Mouse (Mus musculus): ENCODE results near the gene P2ry12. TPM values are rescaled to one million over a fixed set of nuclear protein-coding genes. Genes with fewer than 3 reads are reported as not detected.

The P2ry12 gene
- polyA plus RNA-seq, 1 experiment from 2014 or later: 1.0 TPM

DNA sequence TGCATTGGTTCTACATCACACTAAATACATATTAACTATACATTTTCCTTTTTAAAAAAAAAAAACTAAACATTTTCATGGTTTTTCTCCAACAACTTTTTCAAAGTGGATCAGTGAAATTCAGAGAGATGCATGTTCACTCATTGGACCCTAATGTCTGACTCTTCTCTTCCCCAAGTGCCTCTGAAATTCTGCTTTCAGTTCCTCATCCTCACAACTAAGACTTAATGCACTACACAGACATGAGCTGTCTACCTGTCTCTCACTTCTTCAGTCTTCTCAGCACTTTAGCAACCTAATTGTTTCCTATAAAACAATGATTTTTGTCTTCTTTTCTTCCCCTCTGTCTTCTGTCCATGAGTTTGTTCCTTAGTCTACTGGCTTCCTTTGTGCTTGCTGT, 37.3 kb downstream of the P2ry12 start:
- Histone ChIP-seq H3K27ac (ENCODE audit: low read depth, low read length) (no peak overlapping the region), H3K4me3 (ENCODE audit: low read depth, low read length) (no peak overlapping the region), H3K9me3 (replicated peaks; ENCODE audit: control insufficient read depth, low read length) (no peaks in the 10 kb centered on the region), H3K36me3 (ENCODE audit: control insufficient read depth, insufficient read depth, low read length) (no peaks in the 10 kb centered on the region), H3K27me3 (ENCODE audit: control insufficient read depth, insufficient read depth, low read length) (no peaks in the 10 kb centered on the region), H3K4me1 (ENCODE audit: control insufficient read depth, insufficient read depth, low read length) (peaks cover 9% of the 10 kb centered on the region), H3K4me2 (no peak overlapping the region), H3K9ac (ENCODE audit: low read depth, low read length) (no peak overlapping the region)
- ATAC-seq (replicated peaks; ENCODE audit: insufficient number of reproducible peaks, low FRiP score, low TSS enrichment): no peak

DNA sequence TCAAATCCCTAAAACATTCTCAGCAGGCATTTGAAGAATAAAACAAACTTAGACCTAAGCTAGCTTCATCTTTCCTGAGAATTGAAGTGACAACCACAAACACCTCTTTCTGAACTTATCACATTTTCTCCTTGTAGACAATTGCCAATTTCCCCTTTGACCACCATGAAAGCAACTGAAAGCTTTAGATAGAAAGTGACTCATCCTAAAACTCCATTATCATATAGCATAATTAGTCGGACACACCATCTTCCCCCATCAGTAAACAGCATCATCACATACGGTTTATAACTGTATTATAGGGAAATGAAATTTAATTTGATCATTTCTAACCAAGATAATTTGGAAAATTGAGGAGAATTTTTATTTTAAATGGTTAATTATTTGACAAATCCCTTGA, 40.4 kb downstream of the P2ry12 start:
- no peak overlapping the region for H3K4me3 ChIP-seq (ENCODE audit: low read depth, low read length)
- no peaks in the 10 kb centered on the region for H3K4me1 ChIP-seq (ENCODE audit: control insufficient read depth, insufficient read depth, low read length)
- ATAC-seq (replicated peaks; ENCODE audit: insufficient number of reproducible peaks, low FRiP score, low TSS enrichment): no peak
- no peak overlapping the region for H3K9ac ChIP-seq (ENCODE audit: low read depth, low read length)
- no peaks in the 10 kb centered on the region for H3K9me3 ChIP-seq (replicated peaks; ENCODE audit: control insufficient read depth, low read length)
- no peaks in the 10 kb centered on the region for H3K36me3 ChIP-seq (ENCODE audit: control insufficient read depth, insufficient read depth, low read length)
- WGBS (ENCODE audit: insufficient replicate concordance): 90% methylated on average over 2 of the region's 2 CpGs
- H3K4me2 ChIP-seq: no peak overlapping the region
- H3K27me3 ChIP-seq (ENCODE audit: control insufficient read depth, insufficient read depth, low read length): no peaks in the 10 kb centered on the region
- no peak overlapping the region for H3K27ac ChIP-seq (ENCODE audit: low read depth, low read length)

DNA sequence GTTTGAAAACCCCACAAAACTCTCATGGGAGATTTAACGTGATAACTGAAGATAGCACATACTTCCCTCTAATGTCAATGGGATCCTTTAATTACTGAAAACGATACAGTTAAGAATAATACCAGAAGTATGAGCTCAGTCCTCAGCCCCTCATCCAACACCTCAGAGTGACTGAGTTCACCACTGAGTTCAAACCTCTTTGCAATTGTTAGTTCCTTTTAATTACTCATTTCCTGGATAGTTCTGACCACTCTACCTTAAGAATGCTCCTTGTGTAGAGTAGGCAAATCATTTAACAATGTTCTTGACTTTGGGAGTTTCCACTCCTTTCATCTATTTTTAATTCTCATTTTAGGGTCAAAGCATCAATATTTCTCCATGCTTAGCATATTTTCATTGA, 43.3 kb downstream of the P2ry12 start:
- H3K4me3 ChIP-seq (ENCODE audit: low read depth, low read length): no peak overlapping the region
- H3K9me3 ChIP-seq (replicated peaks; ENCODE audit: control insufficient read depth, low read length): no peaks in the 10 kb centered on the region
- no peak overlapping the region for H3K27ac ChIP-seq (ENCODE audit: low read depth, low read length)
- H3K4me1 ChIP-seq (ENCODE audit: control insufficient read depth, insufficient read depth, low read length): no peaks in the 10 kb centered on the region
- H3K4me2 ChIP-seq: no peak overlapping the region
- WGBS (ENCODE audit: insufficient replicate concordance): 80% methylated on average over 2 of the region's 2 CpGs
- H3K27me3 ChIP-seq (ENCODE audit: control insufficient read depth, insufficient read depth, low read length): no peaks in the 10 kb centered on the region
- ATAC-seq (replicated peaks; ENCODE audit: insufficient number of reproducible peaks, low FRiP score, low TSS enrichment): no peak
- no peak overlapping the region for H3K9ac ChIP-seq (ENCODE audit: low read depth, low read length)
- H3K36me3 ChIP-seq (ENCODE audit: control insufficient read depth, insufficient read depth, low read length): no peaks in the 10 kb centered on the region

DNA sequence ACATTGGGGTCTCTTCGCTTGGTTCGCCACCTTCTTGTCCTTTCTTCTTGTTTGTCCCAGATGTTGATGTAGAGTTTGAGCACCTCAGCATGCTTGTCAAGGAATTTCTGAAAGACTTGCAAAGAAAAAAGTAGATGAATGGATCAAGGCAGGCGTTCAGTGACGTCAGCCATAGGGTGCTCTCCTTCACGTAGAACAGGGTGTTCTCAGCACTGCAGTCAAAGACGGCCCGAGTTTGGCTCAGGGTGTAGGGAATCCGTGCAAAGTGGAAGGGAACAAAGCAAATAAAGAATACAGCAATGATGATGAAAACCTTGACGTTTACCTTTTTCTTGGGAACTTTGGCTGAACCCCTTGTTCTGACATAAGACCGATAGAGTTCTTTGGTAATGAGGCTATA, 45.5 kb downstream of the P2ry12 start:
- H3K27ac ChIP-seq (ENCODE audit: low read depth, low read length): no peak overlapping the region
- H3K4me1 ChIP-seq (ENCODE audit: control insufficient read depth, insufficient read depth, low read length): no peaks in the 10 kb centered on the region
- no peaks in the 10 kb centered on the region for H3K36me3 ChIP-seq (ENCODE audit: control insufficient read depth, insufficient read depth, low read length)
- no peak overlapping the region for H3K9ac ChIP-seq (ENCODE audit: low read depth, low read length)
- H3K27me3 ChIP-seq (ENCODE audit: control insufficient read depth, insufficient read depth, low read length): no peaks in the 10 kb centered on the region
- no peak for ATAC-seq (replicated peaks; ENCODE audit: insufficient number of reproducible peaks, low FRiP score, low TSS enrichment)
- no peak overlapping the region for H3K4me2 ChIP-seq
- 90% methylated on average over 10 of the region's 10 CpGs for WGBS (ENCODE audit: insufficient replicate concordance)
- H3K9me3 ChIP-seq (replicated peaks; ENCODE audit: control insufficient read depth, low read length): no peaks in the 10 kb centered on the region
- no peak overlapping the region for H3K4me3 ChIP-seq (ENCODE audit: low read depth, low read length)

DNA sequence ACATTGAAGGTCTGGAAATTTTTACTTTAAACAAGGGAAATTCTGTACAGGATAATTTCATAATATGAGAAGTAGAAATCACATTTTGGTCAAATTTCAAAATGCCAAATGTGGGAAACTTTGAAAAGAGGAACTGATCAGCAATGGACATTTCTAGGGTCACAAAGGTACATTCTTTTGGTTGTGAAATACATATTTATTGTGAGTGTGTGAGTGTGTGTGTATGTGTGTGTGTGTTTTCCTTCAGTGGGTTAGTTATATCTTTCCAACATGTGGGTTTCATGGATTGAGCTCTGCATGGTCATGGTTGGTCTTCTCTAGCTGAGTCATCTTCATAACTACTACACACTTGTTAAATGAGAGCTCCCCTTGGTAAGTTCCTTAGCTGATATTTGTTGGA, 50.3 kb downstream of the P2ry12 start:
- Histone ChIP-seq H3K36me3 (ENCODE audit: control insufficient read depth, insufficient read depth, low read length) (no peaks in the 10 kb centered on the region), H3K9ac (ENCODE audit: low read depth, low read length) (no peak overlapping the region), H3K4me1 (ENCODE audit: control insufficient read depth, insufficient read depth, low read length) (no peaks in the 10 kb centered on the region), H3K4me3 (ENCODE audit: low read depth, low read length) (no peak overlapping the region), H3K27me3 (ENCODE audit: control insufficient read depth, insufficient read depth, low read length) (no peaks in the 10 kb centered on the region), H3K27ac (ENCODE audit: low read depth, low read length) (no peak overlapping the region), H3K4me2 (no peak overlapping the region), H3K9me3 (replicated peaks; ENCODE audit: control insufficient read depth, low read length) (no peaks in the 10 kb centered on the region)
- no peak for ATAC-seq (replicated peaks; ENCODE audit: insufficient number of reproducible peaks, low FRiP score, low TSS enrichment)

DNA sequence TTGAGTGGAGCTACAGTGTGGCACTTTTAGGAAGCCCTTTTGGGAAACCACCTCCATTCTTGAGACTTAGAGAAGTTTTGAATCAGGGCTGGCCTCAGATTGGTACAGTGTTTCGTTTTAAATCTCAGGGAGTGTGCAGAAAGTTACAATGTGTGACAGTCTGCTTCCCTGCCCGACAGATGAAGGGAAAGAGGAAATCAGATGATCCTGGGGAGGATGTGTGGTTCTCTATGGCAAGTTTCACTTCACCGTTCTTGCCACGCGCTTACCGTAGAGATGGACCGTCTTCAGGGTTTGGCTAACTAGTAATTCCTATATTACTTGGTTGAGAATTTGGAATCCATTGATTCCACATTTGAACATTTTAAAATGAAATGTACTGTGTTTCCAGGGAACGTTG, 50.9 kb downstream of the P2ry12 start:
- WGBS (ENCODE audit: insufficient replicate concordance): 87% methylated on average over 8 of the region's 8 CpGs
- no peak for ATAC-seq (replicated peaks; ENCODE audit: insufficient number of reproducible peaks, low FRiP score, low TSS enrichment)
- H3K4me3 ChIP-seq (ENCODE audit: low read depth, low read length): no peak overlapping the region
- H3K9me3 ChIP-seq (replicated peaks; ENCODE audit: control insufficient read depth, low read length): no peaks in the 10 kb centered on the region
- no peak overlapping the region for H3K4me2 ChIP-seq
- no peak overlapping the region for H3K9ac ChIP-seq (ENCODE audit: low read depth, low read length)
- no peaks in the 10 kb centered on the region for H3K4me1 ChIP-seq (ENCODE audit: control insufficient read depth, insufficient read depth, low read length)
- H3K36me3 ChIP-seq (ENCODE audit: control insufficient read depth, insufficient read depth, low read length): no peaks in the 10 kb centered on the region
- no peak overlapping the region for H3K27ac ChIP-seq (ENCODE audit: low read depth, low read length)
- no peaks in the 10 kb centered on the region for H3K27me3 ChIP-seq (ENCODE audit: control insufficient read depth, insufficient read depth, low read length)

DNA sequence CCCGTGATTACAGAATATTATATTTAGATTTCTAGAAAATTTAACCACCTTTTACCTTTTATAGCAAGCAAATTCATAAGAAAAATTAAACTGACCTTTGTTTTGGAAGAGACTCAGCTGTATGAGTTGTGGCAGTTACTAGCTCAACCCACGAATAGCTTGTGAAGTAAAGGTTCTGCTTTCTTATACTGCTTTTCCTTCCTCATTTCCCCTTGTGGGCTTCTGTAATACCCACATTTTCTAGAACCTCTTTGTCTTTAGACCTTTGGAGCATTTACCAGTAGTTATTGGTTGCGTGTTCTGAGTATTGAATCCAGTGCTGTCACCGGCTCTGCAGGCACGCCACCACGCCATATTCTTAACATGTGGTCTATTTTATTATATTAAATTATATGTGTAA, 51.9 kb downstream of the P2ry12 start, which contains the start of gene P2ry13:
Gene P2ry13, minus strand, starts transcription at position 156 of the 400 bp plus-strand sequence.
- H3K4me2 ChIP-seq: no peak within 1 kb of the TSS
- H3K4me1 ChIP-seq (ENCODE audit: control insufficient read depth, insufficient read depth, low read length): no peaks in the 10 kb centered on the region; the same call in 1 of the 2 replicates
- no peak within 1 kb of the TSS for H3K9ac ChIP-seq (ENCODE audit: low read depth, low read length)
- H3K27ac ChIP-seq (ENCODE audit: low read depth, low read length): no peak within 1 kb of the TSS
- no peaks in the 10 kb centered on the region for H3K36me3 ChIP-seq (ENCODE audit: control insufficient read depth, insufficient read depth, low read length)
- no peak for ATAC-seq (replicated peaks; ENCODE audit: insufficient number of reproducible peaks, low FRiP score, low TSS enrichment)
- no peak within 1 kb of the TSS for H3K4me3 ChIP-seq (ENCODE audit: low read depth, low read length)
- WGBS (ENCODE audit: insufficient replicate concordance): 85% methylated on average over 6 of the region's 6 CpGs
- H3K27me3 ChIP-seq (ENCODE audit: control insufficient read depth, insufficient read depth, low read length): no peaks in the 10 kb centered on the region
- no peaks in the 10 kb centered on the region for H3K9me3 ChIP-seq (replicated peaks; ENCODE audit: control insufficient read depth, low read length)

DNA sequence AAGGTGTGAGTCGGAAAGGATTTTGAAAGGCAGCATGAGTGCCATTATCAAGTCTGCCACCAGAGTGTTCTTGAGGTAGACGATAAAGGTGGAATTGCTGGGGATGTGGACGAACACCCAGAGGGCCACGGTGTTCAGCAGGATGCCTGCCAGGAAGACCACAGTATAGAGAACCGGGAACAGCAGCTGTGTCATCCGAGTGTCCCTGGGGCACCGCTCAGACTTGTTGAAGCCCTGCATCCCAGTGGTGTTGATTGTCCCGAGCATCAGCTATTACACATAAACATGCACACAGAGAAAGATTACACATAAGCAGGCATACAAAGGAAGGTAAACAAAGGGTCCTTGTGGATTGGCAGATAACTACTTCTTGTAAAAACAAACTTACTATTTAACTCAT, 52.6 kb downstream of the P2ry12 start:
- Histone ChIP-seq H3K9me3 (replicated peaks; ENCODE audit: control insufficient read depth, low read length) (no peaks in the 10 kb centered on the region), H3K9ac (ENCODE audit: low read depth, low read length) (no peak overlapping the region), H3K27ac (ENCODE audit: low read depth, low read length) (no peak overlapping the region), H3K36me3 (ENCODE audit: control insufficient read depth, insufficient read depth, low read length) (no peaks in the 10 kb centered on the region), H3K27me3 (ENCODE audit: control insufficient read depth, insufficient read depth, low read length) (no peaks in the 10 kb centered on the region), H3K4me1 (ENCODE audit: control insufficient read depth, insufficient read depth, low read length) (peaks cover 6% of the 10 kb centered on the region), H3K4me3 (ENCODE audit: low read depth, low read length) (no peak overlapping the region), H3K4me2 (no peak overlapping the region)
- ATAC-seq (replicated peaks; ENCODE audit: insufficient number of reproducible peaks, low FRiP score, low TSS enrichment): no peak
- 49% methylated on average over 8 of the region's 8 CpGs for WGBS (ENCODE audit: insufficient replicate concordance)

DNA sequence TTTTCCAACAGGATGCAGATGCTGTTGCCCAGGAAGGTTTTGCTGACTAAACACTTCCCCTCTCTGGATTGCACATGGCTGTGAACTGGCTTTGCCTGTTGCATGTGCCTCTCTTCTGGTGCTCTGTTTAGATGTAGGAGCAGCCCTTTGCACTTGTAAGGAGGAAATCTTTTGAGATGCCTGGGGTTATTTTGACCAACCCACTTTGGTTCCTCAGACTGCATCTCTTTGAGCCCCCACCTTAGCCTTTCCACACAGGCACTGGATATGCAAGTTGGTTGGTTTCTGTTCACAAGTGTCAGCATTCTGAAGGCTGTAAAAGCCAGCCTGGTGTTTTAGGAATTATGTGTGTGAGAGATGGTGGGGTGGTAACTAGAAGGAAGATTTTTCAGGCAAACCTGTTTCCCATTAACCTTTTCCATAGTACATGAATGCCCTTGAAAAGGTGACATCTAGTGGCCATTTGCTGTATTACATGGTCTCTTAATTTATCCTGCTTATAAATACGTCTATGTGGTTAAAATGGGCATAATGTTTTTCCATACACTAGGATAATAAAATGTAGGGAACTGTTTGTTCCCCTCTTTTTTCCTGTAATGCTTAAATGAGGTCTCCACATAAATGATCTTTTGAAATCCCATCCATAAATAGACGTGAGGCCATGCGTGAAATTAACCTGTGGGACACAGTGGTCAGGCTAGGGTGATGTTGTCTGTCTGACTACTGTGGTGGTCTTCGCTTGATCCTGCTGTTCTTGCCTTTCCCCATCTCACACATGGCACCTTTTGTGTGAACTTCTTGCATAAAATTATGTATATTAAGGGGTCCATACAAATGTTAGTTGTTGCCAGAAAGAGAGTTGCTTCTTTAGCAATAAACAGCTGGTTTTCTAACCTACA, 53.8 kb downstream of the P2ry12 start:
- no peaks in the 10 kb centered on the region for H3K36me3 ChIP-seq (ENCODE audit: control insufficient read depth, insufficient read depth, low read length)
- H3K4me2 ChIP-seq: no peak overlapping the region
- ATAC-seq (replicated peaks; ENCODE audit: insufficient number of reproducible peaks, low FRiP score, low TSS enrichment): no peak
- no peak overlapping the region for H3K4me3 ChIP-seq (ENCODE audit: low read depth, low read length)
- H3K27me3 ChIP-seq (ENCODE audit: control insufficient read depth, insufficient read depth, low read length): no peaks in the 10 kb centered on the region
- H3K9ac ChIP-seq (ENCODE audit: low read depth, low read length): no peak overlapping the region
- H3K9me3 ChIP-seq (replicated peaks; ENCODE audit: control insufficient read depth, low read length): no peaks in the 10 kb centered on the region
- no peak overlapping the region for H3K27ac ChIP-seq (ENCODE audit: low read depth, low read length)
- peaks cover 18% of the 10 kb centered on the region for H3K4me1 ChIP-seq (ENCODE audit: control insufficient read depth, insufficient read depth, low read length)
- 68% methylated on average over 4 of the region's 4 CpGs for WGBS (ENCODE audit: insufficient replicate concordance)
